Mouse (Mus musculus): ENCODE results near the gene Tmtc1.

Tmtc1 gene

GRCm38 (mm10) chr6:148371223-148371622, 73.0 kb downstream of the Tmtc1 start:
- no peak for DNase-seq (ENCODE audit: low spot score)

- DNase-seq (ENCODE audit: low spot score): no peak
Observed at GRCm38 (mm10) chr6:148367094-148367539, 77.1 kb downstream of the Tmtc1 start.

GRCm38 (mm10) chr6:148366629-148367028, 77.6 kb downstream of the Tmtc1 start:
- no peak for DNase-seq (ENCODE audit: low spot score)

- DNase-seq (ENCODE audit: low spot score): no peak
Observed at GRCm38 (mm10) chr6:148363162-148363561, 81.0 kb downstream of the Tmtc1 start.

GRCm38 (mm10) chr6:148362475-148362874, 81.7 kb downstream of the Tmtc1 start:
- no peak for DNase-seq (ENCODE audit: low spot score)

GRCm38 (mm10) chr6:148359348-148359905, 84.8 kb downstream of the Tmtc1 start:
- no peak for DNase-seq (ENCODE audit: low spot score)

- no peak for DNase-seq (ENCODE audit: low spot score)
Observed at GRCm38 (mm10) chr6:148358580-148359246, 85.5 kb downstream of the Tmtc1 start.

- no peak for DNase-seq (ENCODE audit: low spot score)
Observed at GRCm38 (mm10) chr6:148356141-148356540, 88.0 kb downstream of the Tmtc1 start.

- DNase-seq (ENCODE audit: low spot score): no peak
Observed at GRCm38 (mm10) chr6:148354509-148355474, 89.4 kb downstream of the Tmtc1 start.

- DNase-seq (ENCODE audit: low spot score): no peak
Observed at GRCm38 (mm10) chr6:148354151-148354508, 90.1 kb downstream of the Tmtc1 start.

- DNase-seq (ENCODE audit: low spot score): no peak
Observed at GRCm38 (mm10) chr6:148345001-148345400, 99.2 kb downstream of the Tmtc1 start.

- no peak for DNase-seq (ENCODE audit: low spot score)
Observed at GRCm38 (mm10) chr6:148342191-148342590, 102.0 kb downstream of the Tmtc1 start.

- no peak for DNase-seq (ENCODE audit: low spot score)
Observed at GRCm38 (mm10) chr6:148341765-148342164, 102.4 kb downstream of the Tmtc1 start.

- DNase-seq (ENCODE audit: low spot score): no peak
Observed at GRCm38 (mm10) chr6:148338326-148338957, 105.7 kb downstream of the Tmtc1 start.

GRCm38 (mm10) chr6:148336290-148336955, 107.8 kb downstream of the Tmtc1 start:
- no peak for DNase-seq (ENCODE audit: low spot score)

- DNase-seq (ENCODE audit: low spot score): no peak
Observed at GRCm38 (mm10) chr6:148331916-148332315, 112.3 kb downstream of the Tmtc1 start.

- DNase-seq (ENCODE audit: low spot score): no peak
Observed at GRCm38 (mm10) chr6:148329976-148330375, 114.2 kb downstream of the Tmtc1 start.

- DNase-seq (ENCODE audit: low spot score): no peak
Observed at GRCm38 (mm10) chr6:148328928-148329327, 115.3 kb downstream of the Tmtc1 start.

GRCm38 (mm10) chr6:148328130-148328529, 116.1 kb downstream of the Tmtc1 start:
- DNase-seq (ENCODE audit: low spot score): no peak

- no peak for DNase-seq (ENCODE audit: low spot score)
Observed at GRCm38 (mm10) chr6:148318736-148319135, 125.5 kb downstream of the Tmtc1 start.

GRCm38 (mm10) chr6:148315571-148316080, 128.6 kb downstream of the Tmtc1 start:
- no peak for DNase-seq (ENCODE audit: low spot score)

- DNase-seq (ENCODE audit: low spot score): no peak
Observed at GRCm38 (mm10) chr6:148315106-148315505, 129.1 kb downstream of the Tmtc1 start.
